Mouse (Mus musculus) midbrain, embryonic 13.5 days (tissue): ENCODE data around the gene Pde4c. TPM values are rescaled to one million over a fixed set of nuclear protein-coding genes. Genes with fewer than 3 reads are reported as not detected.

Experiments
- ATAC-seq: fragments of 200-750 bp; cut with Nextera tagmentation; 2 replicates; pipeline ENCODE4 v1.8.0; 2017; ENCODE audit warnings: mild to moderate bottlenecking, moderate TSS enrichment, moderate library complexity
- H3K27ac ChIP-seq: fragments of 300-500 bp; sonication (generic); 2 replicates; pipeline ENCODE4 v1.5.1; 2015; ENCODE audit warnings: inconsistent platforms, mild to moderate bottlenecking, moderate library complexity
- H3K27me3 ChIP-seq: fragments of 300-500 bp; sonication (generic); 2 replicates; pipeline ENCODE4 v1.6.1; 2015; ENCODE audit warnings: mild to moderate bottlenecking, inconsistent platforms
- H3K36me3 ChIP-seq: fragments of 300-500 bp; sonication (generic); 2 replicates; pipeline ENCODE4 v1.6.1; 2015; ENCODE audit warnings: mild to moderate bottlenecking, inconsistent platforms
- H3K4me1 ChIP-seq: fragments of 300-500 bp; sonication (generic); replicated peaks from 2 replicates; pipeline ENCODE4 v1.6.1; 2015; ENCODE audit warnings: inconsistent platforms
- H3K4me2 ChIP-seq: fragments of 300-500 bp; sonication (generic); replicated peaks from 2 replicates; pipeline ENCODE4 v1.6.1; 2015; ENCODE audit warnings: moderate library complexity, mild to moderate bottlenecking, inconsistent platforms
- H3K4me3 ChIP-seq: fragments of 300-500 bp; sonication (generic); replicated peaks from 2 replicates; pipeline ENCODE4 v1.5.1; 2015; ENCODE audit warnings: mild to moderate bottlenecking, inconsistent platforms
- H3K9ac ChIP-seq: fragments of 300-500 bp; sonication (generic); replicated peaks from 2 replicates; pipeline ENCODE4 v1.6.1; 2015; ENCODE audit warnings: mild to moderate bottlenecking, inconsistent platforms
- H3K9me3 ChIP-seq: fragments of 300-500 bp; sonication (generic); 2 replicates; pipeline ENCODE4 v1.6.1; 2016; ENCODE audit warnings: mild to moderate bottlenecking, inconsistent platforms
- whole genome bisulfite sequencing: fragments of 180-500 bp; shearing (Covaris S2); methylation state at CpG from one replicate; pipeline ENCODE4 v1.1.7; 2015; 5-methylcytosine and 5-hydroxymethylcytosine counted together
- polyA plus RNA-seq: library from polyadenylated mRNA; unstranded; fragments of >200 nt; fragmentation: Nextera tagmentation; extraction: Ambion mirVana; gene quantifications from 2 replicates; pipeline ENCODE4 v1.2.1, GENCODE M21; 2015

Gene Pde4c
- polyA plus RNA-seq, 1 experiment from 2014 or later, result 0.15 TPM

DNA sequence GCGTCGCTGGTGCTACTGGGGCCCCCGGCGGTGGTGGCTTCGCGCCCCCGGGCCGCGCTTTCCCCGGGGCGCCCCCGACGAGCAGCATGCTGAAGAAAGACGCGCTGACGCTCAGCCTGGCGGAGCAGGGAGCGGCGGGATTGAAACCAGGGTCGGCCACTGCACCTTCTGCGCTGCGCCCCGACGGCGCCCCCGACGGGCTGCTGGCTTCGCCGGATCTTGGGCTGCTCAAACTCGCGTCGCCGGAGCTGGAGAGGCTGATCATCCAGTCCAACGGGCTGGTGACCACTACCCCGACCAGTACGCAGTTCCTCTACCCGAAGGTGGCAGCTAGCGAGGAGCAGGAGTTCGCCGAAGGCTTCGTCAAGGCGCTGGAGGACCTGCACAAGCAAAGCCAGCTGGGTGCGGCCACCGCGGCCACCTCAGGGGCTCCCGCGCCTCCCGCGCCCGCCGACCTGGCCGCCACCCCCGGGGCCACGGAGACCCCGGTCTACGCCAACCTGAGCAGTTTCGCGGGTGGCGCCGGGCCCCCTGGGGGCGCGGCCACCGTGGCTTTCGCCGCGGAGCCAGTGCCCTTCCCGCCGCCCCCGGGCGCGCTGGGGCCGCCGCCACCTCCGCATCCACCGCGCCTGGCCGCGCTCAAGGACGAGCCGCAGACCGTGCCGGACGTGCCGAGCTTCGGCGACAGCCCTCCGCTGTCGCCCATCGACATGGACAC, 24.2 kb upstream of the Pde4c start:
- WGBS, result under 1% methylated on average over 80 of the region's 89 CpGs
- peak overlapping the region; percentile 100 for H3K9ac ChIP-seq
- peak overlapping the region; percentile 98 for H3K4me3 ChIP-seq
- H3K4me2 ChIP-seq, result peak overlapping the region; percentile 81
- ATAC-seq, result peak; percentile 13
- H3K36me3 ChIP-seq, result peaks cover 18% of the 10 kb centered on the region
- no peaks in the 10 kb centered on the region for H3K9me3 ChIP-seq
- H3K27ac ChIP-seq, result peak overlapping the region; percentile 100
- peaks cover 65% of the 10 kb centered on the region for H3K4me1 ChIP-seq
- H3K27me3 ChIP-seq, result no peaks in the 10 kb centered on the region

DNA sequence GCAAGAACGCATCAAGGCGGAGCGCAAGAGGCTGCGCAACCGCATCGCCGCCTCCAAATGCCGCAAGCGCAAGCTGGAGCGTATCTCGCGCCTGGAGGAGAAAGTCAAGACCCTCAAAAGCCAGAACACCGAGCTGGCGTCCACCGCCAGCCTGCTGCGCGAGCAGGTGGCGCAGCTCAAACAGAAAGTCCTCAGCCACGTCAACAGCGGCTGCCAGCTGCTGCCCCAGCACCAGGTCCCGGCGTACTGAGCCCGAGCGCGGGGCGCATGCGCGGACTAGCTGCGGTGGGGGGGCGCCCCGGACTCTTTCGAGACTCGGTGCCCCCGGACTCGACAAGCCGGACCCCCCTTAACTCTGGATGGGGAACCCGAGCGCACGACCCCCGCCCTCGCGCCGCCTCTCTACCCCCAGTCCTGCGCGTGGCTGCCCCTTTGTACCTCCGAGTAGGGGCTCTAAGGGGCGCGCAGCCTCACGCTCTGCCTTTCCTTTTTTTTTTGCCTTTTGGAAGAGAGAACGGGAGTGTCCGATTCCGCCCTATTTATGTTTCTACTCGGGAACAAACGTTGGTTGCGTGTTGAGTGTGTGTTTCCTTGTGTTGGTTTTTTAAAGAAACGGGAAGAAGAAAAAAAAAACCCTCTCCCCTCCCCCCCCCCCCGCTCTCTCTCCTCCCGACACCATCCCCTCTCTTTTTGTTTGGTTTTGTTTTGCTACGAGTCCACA, 23.5 kb upstream of the Pde4c start:
- H3K4me2 ChIP-seq, result peak overlapping the region; percentile 81
- peak overlapping the region; percentile 100 for H3K9ac ChIP-seq
- under 1% methylated on average over 57 of the region's 59 CpGs for WGBS
- peak; percentile 10 for ATAC-seq
- H3K4me1 ChIP-seq, result peaks cover 65% of the 10 kb centered on the region
- H3K27ac ChIP-seq, result peak overlapping the region; percentile 100
- peaks cover 24% of the 10 kb centered on the region for H3K36me3 ChIP-seq
- no peaks in the 10 kb centered on the region for H3K9me3 ChIP-seq
- no peaks in the 10 kb centered on the region for H3K27me3 ChIP-seq
- H3K4me3 ChIP-seq, result peak overlapping the region; percentile 98

DNA sequence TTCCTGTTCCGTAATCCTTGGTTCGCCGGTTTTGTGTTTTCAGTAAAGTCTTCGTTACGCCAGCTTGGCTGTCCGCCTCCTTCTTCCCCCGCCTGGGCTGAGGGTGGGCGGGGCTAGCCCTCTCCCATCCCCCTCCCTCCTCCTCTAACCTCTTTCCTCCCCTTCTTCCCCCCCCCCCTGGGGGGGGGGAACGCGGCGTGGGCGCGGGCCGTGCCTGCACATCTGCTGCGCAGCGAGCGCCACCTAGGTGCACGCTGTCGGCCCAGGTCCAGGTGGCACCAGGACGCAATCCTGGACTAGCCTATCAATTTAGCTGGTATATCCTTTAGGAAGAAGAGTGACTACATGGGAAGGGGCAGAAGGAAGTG, 23.0 kb upstream of the Pde4c start:
- ATAC-seq, result peak; percentile 36

DNA sequence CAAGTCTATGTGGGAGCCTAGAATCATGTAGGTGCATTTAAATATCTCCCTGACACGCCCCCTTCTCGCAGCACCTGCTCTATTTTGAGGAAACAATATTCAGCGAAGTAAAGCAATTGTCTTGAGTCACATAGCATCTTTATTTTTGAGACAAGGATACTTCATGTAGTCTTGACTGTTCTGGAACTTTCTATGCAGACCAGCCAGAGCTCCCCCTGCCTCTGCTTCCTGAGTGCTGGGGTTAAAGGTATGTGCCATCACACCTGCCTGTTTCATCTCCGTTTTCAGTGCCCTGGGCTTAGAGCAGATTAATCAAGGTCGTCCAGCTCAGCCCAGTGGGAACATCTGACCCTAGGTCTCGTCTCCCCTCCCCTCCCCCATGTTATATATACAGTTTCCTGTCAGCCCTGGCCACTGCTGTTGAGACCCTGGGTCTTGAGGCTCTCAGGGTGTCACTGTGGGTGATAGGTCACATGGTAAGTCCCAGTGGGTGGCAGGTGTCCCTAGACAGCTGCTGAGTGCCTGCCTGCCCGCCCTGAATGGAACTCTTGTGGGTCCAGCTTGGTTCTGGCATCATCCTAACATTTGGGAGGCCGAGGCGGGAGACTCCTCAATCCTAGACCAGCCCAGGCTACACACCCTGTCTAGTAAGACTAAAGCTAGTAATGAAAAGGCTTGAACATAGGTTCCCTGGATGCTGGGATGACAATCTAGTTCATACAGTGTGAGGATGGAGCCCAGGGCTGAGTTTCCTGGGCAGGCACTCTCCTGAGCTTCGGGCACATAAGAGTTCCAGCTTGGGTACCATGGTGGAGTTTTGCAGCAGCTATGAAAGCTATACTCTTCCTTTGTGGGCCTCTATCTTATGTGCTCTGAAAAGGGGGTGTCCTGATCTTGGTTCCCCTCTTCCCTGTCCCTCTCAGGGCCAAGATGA, 22.2 kb upstream of the Pde4c start:
- no peaks in the 10 kb centered on the region for H3K27me3 ChIP-seq
- WGBS, result 49% methylated on average over 10 of the region's 10 CpGs
- H3K27ac ChIP-seq, result peak overlapping the region; percentile 100
- H3K36me3 ChIP-seq, result peaks cover 24% of the 10 kb centered on the region
- no peak for ATAC-seq
- peak overlapping the region; percentile 98 for H3K4me3 ChIP-seq
- peaks cover 53% of the 10 kb centered on the region for H3K4me1 ChIP-seq
- H3K4me2 ChIP-seq, result peak overlapping the region; percentile 81
- H3K9ac ChIP-seq, result peak overlapping the region; percentile 100
- no peaks in the 10 kb centered on the region for H3K9me3 ChIP-seq

More for the DNA sequence above, 23.0 kb upstream of the Pde4c start:
- Histone ChIP-seq H3K4me1 (peaks cover 61% of the 10 kb centered on the region), H3K36me3 (peaks cover 24% of the 10 kb centered on the region), H3K9me3 (no peaks in the 10 kb centered on the region), H3K4me3 (peak overlapping the region; percentile 98), H3K27ac (peak overlapping the region; percentile 100), H3K27me3 (no peaks in the 10 kb centered on the region), H3K4me2 (peak overlapping the region; percentile 81), H3K9ac (peak overlapping the region; percentile 100)
- WGBS, result under 1% methylated on average over 20 of the region's 20 CpGs

DNA sequence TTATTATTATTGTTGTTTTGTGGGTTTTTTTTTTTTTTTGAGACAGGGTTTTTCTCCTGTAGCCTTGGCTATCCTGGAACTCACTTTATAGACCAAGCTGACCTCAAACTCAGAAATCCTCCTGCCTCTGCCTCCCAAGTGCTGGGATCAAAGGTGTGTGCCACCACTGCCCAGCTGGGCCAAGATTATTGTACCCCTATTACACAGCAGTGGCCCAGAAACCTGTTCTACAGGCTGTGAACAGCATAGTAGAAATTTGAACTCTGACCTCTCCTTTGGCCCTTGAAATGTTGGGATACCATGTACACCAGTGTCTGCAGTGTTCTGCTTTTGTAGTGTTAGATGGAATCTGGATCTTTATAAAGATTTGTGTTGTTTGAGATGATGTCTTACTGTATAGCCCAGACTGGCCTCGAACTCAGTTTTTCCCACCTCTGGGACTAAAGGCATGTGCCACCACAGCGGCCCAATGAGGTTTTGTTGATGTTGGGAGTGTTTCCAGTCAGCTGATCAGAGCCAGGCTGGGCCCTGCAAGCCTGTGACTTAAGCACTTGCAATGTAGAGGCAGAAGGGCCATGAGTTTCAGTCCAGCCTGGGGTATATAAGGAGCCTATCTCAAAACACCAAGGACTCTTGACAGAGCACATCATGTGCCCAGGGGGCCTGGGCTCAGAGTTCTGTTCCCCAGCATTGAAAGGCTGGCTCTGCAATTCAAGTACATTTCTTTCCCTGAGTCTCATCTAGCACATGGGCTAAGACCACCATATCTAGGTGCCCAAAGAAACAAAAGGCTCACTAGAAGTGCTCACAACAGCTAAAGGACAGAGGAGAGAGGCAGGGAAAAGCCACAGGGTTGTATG, 21.3 kb upstream of the Pde4c start:
- Histone ChIP-seq H3K4me2 (peak overlapping the region; percentile 81), H3K36me3 (peaks cover 24% of the 10 kb centered on the region), H3K4me3 (peak overlapping the region; percentile 98), H3K9me3 (no peaks in the 10 kb centered on the region), H3K9ac (peak overlapping the region; percentile 100; the same call in 1 of the 2 replicates), H3K4me1 (peaks cover 44% of the 10 kb centered on the region), H3K27ac (no peak overlapping the region), H3K27me3 (no peaks in the 10 kb centered on the region)
- ATAC-seq, result no peak
- WGBS, result 84% methylated on average over 2 of the region's 2 CpGs

DNA sequence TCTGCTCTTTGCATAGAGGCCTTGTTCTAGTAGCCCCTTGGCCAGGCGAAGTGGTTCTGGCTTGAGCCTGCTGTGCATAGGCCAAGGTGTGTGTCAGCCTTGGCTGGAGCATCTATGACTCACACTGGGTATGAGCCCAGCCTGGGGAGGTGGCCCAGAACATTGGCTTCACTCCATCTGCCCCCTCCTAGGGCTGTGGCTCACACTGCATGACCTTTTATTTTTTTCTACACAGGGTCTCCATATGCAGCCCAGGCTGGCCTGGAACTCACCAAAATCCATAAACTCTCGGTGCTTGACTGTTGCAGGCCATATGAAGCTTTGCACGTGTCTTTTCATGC, 20.7 kb upstream of the Pde4c start:
- Histone ChIP-seq H3K4me2 (peak overlapping the region; percentile 81), H3K27me3 (no peaks in the 10 kb centered on the region), H3K27ac (no peak overlapping the region), H3K9me3 (no peaks in the 10 kb centered on the region), H3K9ac (no peak overlapping the region; the same call in 1 of the 2 replicates), H3K4me1 (peaks cover 38% of the 10 kb centered on the region), H3K36me3 (peaks cover 24% of the 10 kb centered on the region), H3K4me3 (no peak overlapping the region)
- WGBS, result 85% methylated on average over 3 of the region's 3 CpGs
- ATAC-seq, result no peak

DNA sequence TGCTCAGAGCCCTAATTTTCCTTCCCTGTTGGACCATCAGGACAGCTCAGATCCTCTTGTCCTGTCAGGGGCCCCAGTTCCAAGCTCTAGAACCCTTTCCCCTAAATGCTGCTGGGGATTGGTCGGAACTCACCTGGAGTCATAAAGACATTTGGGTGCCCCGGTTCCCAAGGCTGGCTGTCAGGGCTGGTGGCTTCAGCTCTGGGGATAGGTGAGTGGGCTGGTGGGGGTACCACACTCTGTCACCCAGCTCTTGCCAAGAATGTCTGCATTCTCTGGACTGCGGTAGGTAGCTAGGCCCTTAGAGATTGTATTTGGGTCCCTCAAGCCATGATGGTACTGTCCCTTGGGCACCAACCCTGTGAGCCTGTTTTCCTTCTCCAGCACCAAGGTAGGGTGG, 20.2 kb upstream of the Pde4c start, which contains the start of gene Iqcn:
Gene Iqcn (plus strand): TSS at position 171 of the 400 bp plus-strand sequence.
- 99% methylated on average over 3 of the region's 3 CpGs for WGBS
- no peak for ATAC-seq

DNA sequence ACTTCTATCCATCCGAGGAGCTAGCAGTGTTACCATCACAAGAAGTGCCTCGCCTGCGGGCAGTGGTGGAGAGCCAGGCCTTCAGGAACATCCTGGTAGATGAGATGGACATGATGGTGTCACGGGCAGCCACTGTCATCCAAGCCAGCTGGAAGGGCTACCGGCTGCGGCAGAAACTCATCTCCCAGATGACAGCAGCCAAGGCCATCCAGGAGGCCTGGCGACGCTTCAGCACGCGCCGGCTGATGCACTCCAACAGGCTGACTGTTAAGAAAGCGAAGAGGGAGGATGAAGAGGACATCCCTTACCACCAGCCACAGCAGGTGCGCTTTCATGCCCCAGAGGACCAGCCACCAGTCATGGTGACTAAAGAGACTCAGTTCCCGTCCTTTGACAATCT, 15.2 kb upstream of the Pde4c start:
- no peak for ATAC-seq
- WGBS, result 93% methylated on average over 14 of the region's 14 CpGs
- peaks cover 8% of the 10 kb centered on the region for H3K4me1 ChIP-seq
- H3K27me3 ChIP-seq, result no peaks in the 10 kb centered on the region
- no peak overlapping the region for H3K4me3 ChIP-seq
- H3K36me3 ChIP-seq, result peaks cover 16% of the 10 kb centered on the region; the same call in 1 of the 2 replicates
- no peaks in the 10 kb centered on the region for H3K9me3 ChIP-seq
- no peak overlapping the region for H3K27ac ChIP-seq
- no peak overlapping the region for H3K9ac ChIP-seq
- no peak overlapping the region for H3K4me2 ChIP-seq

More for the DNA sequence above, 20.2 kb upstream of the Pde4c start, which contains the start of gene Iqcn:
- Histone ChIP-seq H3K4me1 (peaks cover 33% of the 10 kb centered on the region), H3K4me3 (0 out of 2 replicates have a peak within 1 kb of the TSS, but pooled peaks have one; percentile 98), H3K9me3 (no peaks in the 10 kb centered on the region), H3K9ac (no peak within 1 kb of the TSS; the same call in none of the 2 replicates), H3K36me3 (peaks cover 24% of the 10 kb centered on the region), H3K4me2 (peak within 1 kb of the TSS; percentile 81), H3K27ac (no peak within 1 kb of the TSS), H3K27me3 (no peaks in the 10 kb centered on the region)

DNA sequence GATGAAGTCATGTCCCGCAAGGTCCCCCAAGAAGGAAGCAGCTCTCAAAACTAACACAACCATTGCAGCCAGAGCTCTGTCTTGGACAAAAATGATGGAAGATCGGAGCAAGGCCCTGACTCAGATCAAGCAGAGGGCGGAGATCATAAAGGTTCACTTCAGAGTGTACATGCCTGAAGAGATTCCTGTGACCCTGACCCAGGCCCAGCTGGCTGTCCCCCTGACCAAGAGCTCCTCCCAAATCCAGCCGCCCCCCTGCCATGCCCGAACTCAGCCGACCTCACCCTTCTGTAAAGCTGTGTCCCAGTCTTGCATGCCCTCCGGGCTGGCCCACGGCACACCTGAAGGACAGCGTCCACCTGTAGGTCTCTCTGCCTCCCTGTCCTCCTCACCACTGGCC, 13.7 kb upstream of the Pde4c start:
- no peak overlapping the region for H3K4me3 ChIP-seq
- no peak for ATAC-seq
- no peaks in the 10 kb centered on the region for H3K4me1 ChIP-seq
- no peak overlapping the region for H3K9ac ChIP-seq
- peaks cover under 1% of the 10 kb centered on the region; the same call in 1 of the 2 replicates for H3K36me3 ChIP-seq
- WGBS, result 91% methylated on average over 9 of the region's 9 CpGs
- no peak overlapping the region for H3K27ac ChIP-seq
- no peaks in the 10 kb centered on the region for H3K9me3 ChIP-seq
- no peaks in the 10 kb centered on the region for H3K27me3 ChIP-seq
- H3K4me2 ChIP-seq, result no peak overlapping the region

DNA sequence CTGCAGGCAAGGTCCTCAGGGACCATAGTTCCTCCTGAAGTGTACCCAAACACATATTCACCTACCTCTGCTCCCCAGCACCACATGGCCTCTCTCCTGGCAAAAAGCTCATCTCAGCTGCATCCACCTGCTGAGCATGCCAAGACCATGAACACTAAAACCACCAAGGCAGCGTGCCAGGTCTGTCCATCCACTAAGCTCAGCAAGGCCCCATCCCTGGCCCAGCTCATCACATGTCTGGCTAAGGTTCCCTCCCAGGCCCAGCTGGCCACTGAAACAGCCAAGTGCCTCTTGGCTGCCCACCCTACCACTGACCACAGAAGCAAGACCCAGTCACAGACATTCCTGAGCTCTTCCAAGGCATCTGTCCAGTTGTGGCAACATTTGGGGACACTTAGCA, 13.2 kb upstream of the Pde4c start:
- H3K27me3 ChIP-seq, result no peaks in the 10 kb centered on the region
- H3K9ac ChIP-seq, result no peak overlapping the region
- no peak for ATAC-seq
- H3K4me1 ChIP-seq, result no peaks in the 10 kb centered on the region
- H3K4me2 ChIP-seq, result no peak overlapping the region
- 100% methylated on average over 1 of the region's 1 CpGs for WGBS
- no peaks in the 10 kb centered on the region for H3K36me3 ChIP-seq
- H3K27ac ChIP-seq, result no peak overlapping the region
- H3K9me3 ChIP-seq, result no peaks in the 10 kb centered on the region
- no peak overlapping the region for H3K4me3 ChIP-seq

DNA sequence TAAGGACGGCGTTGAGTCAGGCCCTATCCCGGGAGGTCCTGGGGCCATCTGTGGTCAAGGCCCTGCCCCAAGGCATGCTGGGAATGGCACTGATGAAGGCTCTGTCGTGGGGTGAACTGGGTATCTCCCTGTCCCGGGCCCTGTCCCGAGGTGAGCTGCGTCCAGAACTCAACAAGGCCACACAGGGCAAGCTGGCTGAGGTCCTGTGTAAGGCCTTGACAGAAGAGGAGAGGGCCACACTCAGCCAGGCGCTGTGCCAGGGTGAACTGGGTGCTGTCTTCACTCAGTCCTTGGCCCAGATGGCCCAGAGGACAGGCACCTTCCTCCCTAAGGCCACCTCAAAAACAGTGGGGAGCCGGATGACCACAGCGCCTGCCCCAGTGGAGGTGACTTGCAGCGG, 12.5 kb upstream of the Pde4c start:
- H3K4me3 ChIP-seq, result no peak overlapping the region
- WGBS, result 88% methylated on average over 11 of the region's 11 CpGs
- no peaks in the 10 kb centered on the region for H3K36me3 ChIP-seq
- H3K27ac ChIP-seq, result no peak overlapping the region
- no peak overlapping the region for H3K4me2 ChIP-seq
- H3K4me1 ChIP-seq, result no peaks in the 10 kb centered on the region
- no peaks in the 10 kb centered on the region for H3K27me3 ChIP-seq
- H3K9ac ChIP-seq, result no peak overlapping the region
- H3K9me3 ChIP-seq, result no peaks in the 10 kb centered on the region
- ATAC-seq, result no peak
